Mouse (Mus musculus): Measurements from ENCODE around the gene Myadm.
"Not testable (repeated sequence)": the region's sequence is repeated elsewhere in the genome, so short reads cannot be mapped to it uniquely, and the experiment has no call there.

Myadm gene

GRCm38 (mm10) chr7:3288976-3289970, at the start of gene Myadm, which contains the start of gene Prkcg:
Myadm (plus strand) TSS chr7:3289080.
Prkcg (plus strand) TSS chr7:3289179.
- peak; percentile 77 to 81 for DNase-seq

DNA sequence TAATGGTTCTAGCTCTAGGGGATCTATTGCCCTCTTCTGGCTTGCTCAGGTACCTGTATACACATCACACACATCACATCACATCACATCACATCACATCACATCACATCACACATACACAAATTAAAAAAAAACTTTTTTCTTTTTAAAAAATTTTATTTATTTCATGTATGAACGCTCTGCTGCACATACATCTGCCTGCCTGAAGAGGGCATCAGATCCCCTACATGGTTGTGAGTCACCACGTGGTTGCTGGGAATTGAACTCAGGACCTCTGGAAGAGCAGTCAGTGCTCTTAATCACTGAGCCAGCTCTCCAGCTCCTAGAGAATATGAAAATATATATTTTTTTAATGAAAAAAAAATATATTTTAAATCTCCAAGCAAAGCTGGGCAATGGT, 49.7 kb upstream of the Myadm start:
- DNase-seq = no peak

GRCm38 (mm10) chr7:3260701-3261100, 28.2 kb upstream of the Myadm start:
- no peak for DNase-seq

- DNase-seq = no peak
Measured at GRCm38 (mm10) chr7:3261446-3261845, 27.4 kb upstream of the Myadm start.

- peak; percentile 28 to 29 for DNase-seq
Measured at GRCm38 (mm10) chr7:3262789-3263188, 26.1 kb upstream of the Myadm start.

DNA sequence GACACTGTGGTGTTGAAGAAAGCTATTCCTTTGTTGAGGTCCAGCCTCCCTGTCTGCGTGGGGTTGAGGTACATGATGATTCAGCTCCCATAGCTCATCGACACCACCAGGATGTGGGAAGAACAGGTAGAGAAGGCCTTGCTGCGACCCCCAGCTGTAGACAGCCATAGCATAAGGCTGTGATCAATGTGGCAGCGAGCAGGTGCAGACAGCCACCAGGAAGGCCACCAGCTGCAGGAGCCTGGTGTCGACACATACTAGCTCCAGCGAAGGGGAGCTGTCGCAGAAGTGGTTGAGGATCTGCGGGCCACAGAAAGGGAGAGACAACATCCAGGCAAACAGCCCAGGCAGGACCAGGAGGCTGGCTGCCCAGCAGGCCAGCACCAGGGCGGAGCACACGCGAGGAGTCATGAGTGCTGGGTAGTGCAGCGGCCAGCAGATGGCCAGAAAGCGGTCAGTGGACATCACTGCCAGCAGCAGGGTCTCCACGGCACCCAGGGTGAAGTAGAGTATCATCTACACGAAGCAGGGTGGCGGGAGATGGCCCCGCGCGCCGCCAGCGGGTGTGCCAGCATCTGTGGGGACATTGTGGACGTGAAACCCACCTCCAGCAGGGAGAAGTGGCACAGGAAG, 24.4 kb upstream of the Myadm start:
- no peak for DNase-seq

DNA sequence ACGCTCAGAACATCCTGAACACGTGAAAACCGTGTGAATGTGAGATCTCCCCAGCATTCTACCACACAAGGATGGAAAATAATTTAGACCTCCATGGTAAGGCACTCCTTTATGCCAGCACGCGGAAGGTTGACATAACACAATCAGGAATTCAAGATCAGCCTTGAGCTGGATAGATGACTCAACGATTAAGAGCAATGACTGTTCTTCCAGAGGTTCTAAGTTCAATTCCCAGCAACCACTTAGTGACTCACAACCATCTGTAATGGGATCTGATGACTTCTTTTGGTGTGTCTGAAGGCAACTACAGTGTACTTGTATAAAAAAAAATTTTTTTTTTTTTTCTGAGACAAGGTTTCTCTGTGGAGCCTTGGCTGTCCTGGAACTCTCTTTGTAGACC, 23.6 kb upstream of the Myadm start:
- no peak for DNase-seq

GRCm38 (mm10) chr7:3267261-3267660, 21.6 kb upstream of the Myadm start:
- no peak for DNase-seq

DNA sequence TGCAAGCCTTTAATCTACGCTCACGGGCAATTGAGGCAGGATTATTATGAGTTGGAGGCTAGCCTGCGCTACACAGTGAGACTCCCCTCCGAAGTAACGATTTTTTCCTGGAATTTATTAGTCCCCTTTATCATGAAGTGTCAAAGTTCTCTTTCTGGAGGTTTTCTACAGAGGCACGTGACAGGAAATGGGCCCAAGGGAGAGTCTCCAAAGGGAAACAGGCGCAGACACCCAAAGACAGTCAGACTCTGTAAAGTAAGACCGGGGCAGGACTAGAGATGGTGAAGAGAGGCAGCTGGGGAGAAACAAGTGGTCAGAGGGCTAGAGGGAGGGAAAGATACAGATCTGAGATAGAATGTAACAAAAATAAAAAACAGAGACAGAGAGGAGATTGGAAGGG, 21.0 kb upstream of the Myadm start:
- no peak for DNase-seq

GRCm38 (mm10) chr7:3268291-3268690, 20.6 kb upstream of the Myadm start:
- DNase-seq = no peak

- DNase-seq = no peak
Measured at GRCm38 (mm10) chr7:3272206-3272605, 16.7 kb upstream of the Myadm start.

DNA sequence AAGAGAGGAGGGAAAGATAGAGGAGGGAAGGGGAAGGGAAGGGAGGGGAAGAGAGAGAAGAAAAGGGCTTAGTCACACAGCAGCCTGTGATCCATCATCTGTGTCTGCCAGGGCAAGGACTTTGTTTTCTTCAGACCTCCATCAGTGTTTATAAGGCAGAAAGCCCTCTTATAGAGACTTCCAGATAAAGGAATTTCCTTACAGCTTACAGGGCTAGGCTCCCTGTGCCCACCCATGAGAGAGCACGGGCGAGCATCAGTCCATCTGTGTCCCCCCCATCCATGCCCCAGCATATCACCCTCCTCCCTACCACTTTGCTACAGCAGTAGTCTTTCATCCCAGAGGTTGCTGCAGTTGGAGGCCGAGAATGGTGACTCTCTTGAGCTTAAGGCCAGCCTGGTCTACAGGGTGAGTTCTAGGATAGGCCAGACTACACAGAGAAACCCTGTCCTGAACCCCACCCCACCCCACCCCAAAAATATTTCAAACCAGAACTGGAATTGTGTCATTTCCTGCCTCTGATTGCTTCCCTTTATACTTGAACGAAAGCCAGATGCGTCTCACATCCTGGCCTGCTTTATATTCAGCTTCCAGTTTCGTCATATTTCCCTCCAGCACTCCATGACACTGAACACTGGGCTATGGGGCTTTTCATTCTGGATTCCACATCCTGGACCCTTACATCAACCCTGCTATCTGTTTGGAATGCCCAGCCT, 13.3 kb upstream of the Myadm start:
- no peak for DNase-seq

DNA sequence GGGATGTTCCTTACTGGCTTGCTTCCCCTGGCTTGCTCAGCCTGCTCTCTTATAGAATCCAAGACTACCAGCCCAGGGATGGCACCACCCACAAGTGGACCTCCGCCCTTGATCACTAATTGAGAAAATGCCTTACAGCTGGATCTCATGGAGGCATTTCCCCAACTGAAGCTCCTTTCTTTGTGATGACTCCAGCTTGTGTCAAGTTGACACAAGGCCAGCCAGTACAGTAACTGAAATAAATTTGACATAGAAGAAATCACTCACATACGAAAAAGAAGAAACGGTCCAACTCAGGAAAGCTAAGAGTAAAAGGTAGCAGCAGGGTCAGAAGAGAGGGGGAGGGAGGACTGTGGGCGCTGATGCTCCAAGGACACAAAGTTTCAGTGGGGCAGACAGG, 12.1 kb upstream of the Myadm start:
- DNase-seq = not testable (repeated sequence)

DNA sequence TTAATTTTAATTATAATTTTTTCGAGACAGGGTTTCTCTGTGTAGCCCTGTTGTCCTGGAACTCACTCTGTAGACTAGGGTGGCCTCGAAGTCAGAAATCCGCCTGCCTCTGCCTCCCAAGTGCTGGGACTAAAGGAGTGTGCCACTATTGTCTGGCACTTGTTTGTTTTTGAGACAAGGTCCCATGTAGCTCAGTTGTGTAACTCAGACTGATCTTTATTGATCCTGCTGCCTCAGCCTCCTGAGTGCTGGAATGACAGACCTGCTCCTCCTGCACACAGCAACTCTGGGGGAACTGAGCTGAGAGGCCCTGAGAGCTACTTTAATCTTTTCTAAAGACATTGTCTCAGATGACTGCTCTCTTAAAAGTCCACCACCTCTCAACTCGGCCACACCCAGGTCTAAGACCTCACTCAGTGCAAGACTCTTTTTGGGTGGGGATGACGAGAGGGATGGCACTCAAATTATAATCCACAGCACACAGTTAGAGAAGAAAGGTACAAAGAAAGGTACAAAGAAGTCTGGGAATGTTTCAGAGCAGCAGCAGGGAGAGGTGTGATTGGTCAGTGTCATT, 8.7 kb upstream of the Myadm start:
- DNase-seq = no peak

DNA sequence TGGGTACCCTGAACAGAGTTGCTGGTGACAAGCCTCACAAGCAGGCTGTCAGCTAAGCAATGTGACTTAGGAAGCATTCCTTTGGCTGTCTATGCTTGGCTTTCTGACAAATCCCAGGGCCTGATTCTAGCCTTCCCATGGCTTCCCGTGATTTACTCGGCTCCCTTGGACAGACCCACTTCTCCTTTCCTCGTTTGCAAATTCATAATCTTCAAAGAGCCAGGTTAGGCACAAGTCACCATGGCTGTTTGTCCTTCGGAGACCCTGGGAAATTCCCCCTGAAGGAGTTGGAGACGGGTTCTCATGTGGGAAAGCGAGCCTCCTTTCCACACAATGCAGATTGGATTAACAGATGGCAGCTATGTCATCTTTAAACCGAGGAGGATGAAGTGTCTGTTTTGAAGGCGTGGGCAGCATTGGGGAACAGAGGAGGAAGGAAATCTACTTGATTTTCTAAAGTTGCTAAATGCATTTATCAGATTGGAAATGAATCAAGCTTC, 8.2 kb upstream of the Myadm start:
- DNase-seq = no peak

DNA sequence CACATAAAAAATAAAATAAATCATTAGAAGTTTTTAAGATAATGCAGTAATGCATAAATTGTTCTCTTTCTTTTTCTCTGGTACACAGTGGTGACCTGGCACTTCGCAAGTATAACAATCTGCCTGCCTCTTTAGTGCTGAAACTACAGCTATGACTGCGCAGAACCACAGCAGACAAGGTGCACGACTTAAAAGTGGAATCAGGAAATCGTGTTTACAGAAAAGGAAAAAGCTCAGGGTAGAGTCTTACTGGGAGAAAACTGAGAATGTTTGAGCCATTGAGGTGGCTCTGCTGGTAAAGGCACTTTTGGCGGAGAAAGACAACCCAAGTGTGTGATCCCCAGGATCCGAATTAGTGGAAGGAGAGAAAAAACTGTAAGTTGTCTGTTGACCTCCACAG, 7.1 kb upstream of the Myadm start:
- no peak for DNase-seq

DNA sequence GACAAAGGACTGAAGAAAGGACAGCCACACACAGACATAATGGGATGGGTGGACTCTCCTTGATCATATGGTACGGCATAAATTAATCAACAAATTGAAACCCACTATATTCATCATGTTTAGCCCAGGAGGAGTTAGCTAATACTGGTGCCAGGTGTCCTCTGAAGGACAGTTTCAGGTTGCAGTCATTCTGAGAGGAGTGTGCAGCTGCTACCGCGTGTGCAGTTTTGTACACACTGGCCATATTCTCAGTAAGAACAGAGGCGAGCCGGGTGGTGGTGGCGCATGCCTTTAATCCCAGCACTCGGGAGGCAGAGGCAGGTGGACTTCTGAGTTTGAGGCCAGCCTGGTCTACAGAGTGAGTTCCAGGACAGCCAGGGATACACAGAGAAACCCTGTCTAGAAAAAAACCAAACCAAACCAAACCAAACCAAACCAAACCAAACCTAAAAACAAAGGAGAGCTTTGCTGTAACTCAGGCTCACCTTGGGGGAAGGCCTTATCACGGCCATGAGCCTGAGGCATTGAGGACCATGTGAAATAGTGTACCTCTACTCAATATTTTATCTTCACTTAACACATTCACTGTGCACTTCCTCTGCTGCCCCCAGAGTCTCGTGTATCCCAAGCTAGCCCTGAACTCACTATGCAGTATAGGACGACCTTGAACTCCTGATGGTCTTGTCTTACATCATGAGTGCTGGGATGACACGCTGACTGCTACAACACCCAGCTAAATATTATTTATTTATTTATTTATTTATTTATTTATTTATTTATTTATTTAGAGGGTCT, 5.6 kb upstream of the Myadm start:
- DNase-seq = no peak

- no peak for DNase-seq
Measured at GRCm38 (mm10) chr7:3284604-3285003, 4.3 kb upstream of the Myadm start.

- no peak for DNase-seq
Measured at GRCm38 (mm10) chr7:3286036-3286435, 2.8 kb upstream of the Myadm start.

GRCm38 (mm10) chr7:3287186-3287585, 1.7 kb upstream of the Myadm start:
- no peak for DNase-seq

DNA sequence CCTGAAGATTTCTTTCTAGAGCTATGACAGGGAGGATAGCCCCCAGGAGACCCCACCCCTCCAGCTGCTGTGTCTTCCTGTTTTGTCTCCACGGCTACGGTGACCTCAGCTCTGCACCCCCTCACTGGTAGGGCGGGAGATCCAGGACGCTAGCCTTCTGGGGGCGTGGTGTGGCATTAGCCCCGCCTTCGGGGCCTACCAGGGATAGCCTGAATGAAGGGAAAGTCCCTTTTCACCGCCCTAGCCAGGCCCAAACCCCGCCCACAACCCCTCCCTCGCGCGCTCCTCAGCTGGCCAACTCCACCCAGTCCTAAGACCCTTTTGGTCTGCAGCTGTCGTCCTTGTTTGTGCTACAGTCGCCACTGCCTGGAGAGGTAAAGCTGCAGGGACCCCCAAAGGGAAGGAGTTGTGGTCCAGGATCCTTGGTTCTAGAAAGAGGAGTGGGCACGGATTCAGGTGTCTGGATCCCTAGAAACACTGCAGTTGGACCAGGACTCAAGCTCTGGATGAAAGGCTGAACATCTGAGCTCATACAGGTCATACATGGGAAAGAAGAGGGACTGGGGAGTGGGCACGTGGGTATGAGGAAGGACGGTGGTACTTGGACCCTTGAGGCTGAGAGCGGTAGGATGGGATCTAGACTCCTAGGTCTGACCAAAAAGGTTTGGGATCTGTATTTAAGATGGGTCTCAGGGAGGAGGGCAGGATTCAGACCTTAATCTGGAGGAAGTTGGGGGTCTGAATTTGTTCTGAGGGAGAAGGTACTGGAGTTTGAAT, 1.6 kb downstream of the Myadm start:
- peak; percentile 77 to 83 for DNase-seq

Measured in cerebellum, postnatal 36 days (tissue).